In genomic region chr2:154577744-154578067, GRCm38 (mm10) we compare ENCODE assay signal across 23 mouse cellular contexts. TPM values are rescaled to one million over a fixed set of nuclear protein-coding genes. Genes with fewer than 3 reads are reported as not detected.
DNase-seq lines count a peak whose midpoint lies in the region; ATAC-seq and TF ChIP-seq lines count a peak whose summit lies in the region.
"Had no signal": no experiment of that assay in that cellular context is flagged by ENCODE, and none has a peak within 500 bp of the region (broad histone marks: within the 10 kb centered on the region; RNA-seq: fewer than 3 reads in every experiment).

No protein-coding gene starts in this region.

- H3K27me3 ChIP-seq in forebrain, embryonic 11.5 days (ENCODE audit: control insufficient read depth, insufficient read depth, low read length): no peaks in the 10 kb centered on the region
- H3K27me3 ChIP-seq in forebrain, postnatal 0 days (ENCODE audit: insufficient read depth, low read length): no peaks in the 10 kb centered on the region
- no peaks in the 10 kb centered on the region for H3K27me3 ChIP-seq in thymus, adult 2 months (ENCODE audit: control insufficient read depth, insufficient read depth, low read length)
- H3K27me3 ChIP-seq in hindbrain, embryonic 16.5 days (replicated peaks; ENCODE audit: control insufficient read depth, insufficient read depth, low read length): no peaks in the 10 kb centered on the region
- no peaks in the 10 kb centered on the region for H3K27me3 ChIP-seq in neural tube, embryonic 15.5 days (replicated peaks)
- H3K27me3 ChIP-seq: embryonic facial prominence, embryonic 15.5 days; intestine, embryonic 15.5 days; liver, embryonic 12.5 days; Patski had no signal

- no peaks in the 10 kb centered on the region for H3K36me3 ChIP-seq in forebrain, embryonic 11.5 days (ENCODE audit: control insufficient read depth, insufficient read depth, low read length)
- no peaks in the 10 kb centered on the region for H3K36me3 ChIP-seq in forebrain, postnatal 0 days (ENCODE audit: insufficient read depth)
- H3K36me3 ChIP-seq in thymus, adult 2 months (ENCODE audit: control insufficient read depth, insufficient read depth, low read length): no peaks in the 10 kb centered on the region
- no peaks in the 10 kb centered on the region for H3K36me3 ChIP-seq in hindbrain, embryonic 16.5 days (ENCODE audit: control insufficient read depth, insufficient read depth, low read length)
- H3K36me3 ChIP-seq in neural tube, embryonic 15.5 days: no peaks in the 10 kb centered on the region
- H3K36me3 ChIP-seq: embryonic facial prominence, embryonic 15.5 days; intestine, embryonic 15.5 days; liver, embryonic 12.5 days had no signal

- H3K9me3 ChIP-seq in forebrain, embryonic 11.5 days (ENCODE audit: control insufficient read depth, low read length): no peaks in the 10 kb centered on the region
- H3K9me3 ChIP-seq in forebrain, postnatal 0 days (ENCODE audit: low read length): no peaks in the 10 kb centered on the region
- H3K9me3 ChIP-seq in hindbrain, embryonic 16.5 days (ENCODE audit: control insufficient read depth, low read length): no peaks in the 10 kb centered on the region
- H3K9me3 ChIP-seq in neural tube, embryonic 15.5 days (replicated peaks): no peaks in the 10 kb centered on the region
- H3K9me3 ChIP-seq: embryonic facial prominence, embryonic 15.5 days; intestine, embryonic 15.5 days; liver, embryonic 12.5 days had no signal

- ATAC-seq in forebrain, embryonic 11.5 days (replicated peaks; ENCODE audit: low FRiP score): peak; percentile 44; the same call in 1 of the 2 replicates
- no peak for ATAC-seq in forebrain, postnatal 0 days
- ATAC-seq in hindbrain, embryonic 16.5 days: 0 out of 2 replicates have a peak, but pooled peaks have one; percentile 20
- ATAC-seq in neural tube, embryonic 15.5 days (ENCODE audit: low FRiP score): no peak
- ATAC-seq: activated CD4-positive, CD25-positive, alpha-beta regulatory T cell, adult 4 months; intestine, embryonic 15.5 days; liver, embryonic 12.5 days; Patski had no signal

- WGBS in forebrain, embryonic 11.5 days: 55% methylated on average over 6 of the region's 6 CpGs
- 68% methylated on average over 6 of the region's 6 CpGs for WGBS in forebrain, postnatal 0 days
- 95% methylated on average over 6 of the region's 6 CpGs for WGBS in thymus, adult 2 months
- 49% methylated on average over 6 of the region's 6 CpGs for WGBS in hindbrain, embryonic 16.5 days
- 55% methylated on average over 6 of the region's 6 CpGs for WGBS in neural tube, embryonic 15.5 days

- TF ChIP-seq POLR2A in thymus, adult 2 months (IDR thresholded peaks at IDR 0.05; ENCODE audit: control insufficient read depth, extremely low read depth, insufficient read depth, low read length, poor library complexity): no peak

- H3K4me2 ChIP-seq in forebrain, embryonic 11.5 days (ENCODE audit: low read depth, low read length, severe bottlenecking): no peak overlapping the region
- H3K4me2 ChIP-seq in forebrain, postnatal 0 days (ENCODE audit: low read depth): no peak overlapping the region
- H3K4me2 ChIP-seq in hindbrain, embryonic 16.5 days (ENCODE audit: low read length): no peak overlapping the region
- no peak overlapping the region for H3K4me2 ChIP-seq in neural tube, embryonic 15.5 days
- H3K4me2 ChIP-seq: embryonic facial prominence, embryonic 15.5 days; intestine, embryonic 15.5 days; liver, embryonic 12.5 days; lung, embryonic 14.5 days had no signal

- no peak overlapping the region for H3K4me3 ChIP-seq in forebrain, embryonic 11.5 days (ENCODE audit: low read depth, low read length)
- H3K4me3 ChIP-seq in forebrain, postnatal 0 days (ENCODE audit: low read depth, low read length): no peak overlapping the region
- H3K4me3 ChIP-seq in thymus, adult 2 months (ENCODE audit: control insufficient read depth, insufficient read depth, low read length): no peak overlapping the region
- no peak overlapping the region for H3K4me3 ChIP-seq in hindbrain, embryonic 16.5 days (ENCODE audit: low read length)
- H3K4me3 ChIP-seq in neural tube, embryonic 15.5 days (replicated peaks): no peak overlapping the region
- H3K4me3 ChIP-seq: embryonic facial prominence, embryonic 15.5 days; intestine, embryonic 15.5 days; liver, embryonic 12.5 days had no signal

- peaks cover 8% of the 10 kb centered on the region for H3K4me1 ChIP-seq in forebrain, embryonic 11.5 days (replicated peaks; ENCODE audit: control insufficient read depth, insufficient read depth, low read length)
- no peaks in the 10 kb centered on the region for H3K4me1 ChIP-seq in forebrain, postnatal 0 days (ENCODE audit: insufficient read depth)
- peaks cover 20% of the 10 kb centered on the region for H3K4me1 ChIP-seq in thymus, adult 2 months (replicated peaks; ENCODE audit: control insufficient read depth, insufficient read depth, low read length)
- peaks cover 8% of the 10 kb centered on the region for H3K4me1 ChIP-seq in hindbrain, embryonic 16.5 days (ENCODE audit: control insufficient read depth, insufficient read depth, low read depth, low read length)
- H3K4me1 ChIP-seq in neural tube, embryonic 15.5 days: peaks cover 11% of the 10 kb centered on the region
- H3K4me1 ChIP-seq: embryonic facial prominence, embryonic 15.5 days; intestine, embryonic 15.5 days had no signal

- TF ChIP-seq CTCF in forebrain, postnatal 0 days (IDR thresholded peaks at IDR 0.05; ENCODE audit: low read depth): no peak
- TF ChIP-seq CTCF in thymus, adult 2 months (IDR thresholded peaks at IDR 0.05; ENCODE audit: borderline replicate concordance, control insufficient read depth, extremely low read depth, insufficient read depth, low read length, poor library complexity): no peak

- H3K27ac ChIP-seq in forebrain, embryonic 11.5 days (ENCODE audit: low read depth, low read length): no peak overlapping the region
- no peak overlapping the region for H3K27ac ChIP-seq in forebrain, postnatal 0 days (ENCODE audit: low read depth, low read length)
- H3K27ac ChIP-seq in thymus, adult 2 months (ENCODE audit: control insufficient read depth, insufficient read depth, low read length): peak overlapping the region; percentile 6; the same call in 1 of the 2 replicates
- H3K27ac ChIP-seq in hindbrain, embryonic 16.5 days (ENCODE audit: low read depth, low read length): no peak overlapping the region
- H3K27ac ChIP-seq in neural tube, embryonic 15.5 days (replicated peaks): 0 out of 2 replicates have a peak overlapping the region, but pooled peaks have one; percentile 9
- H3K27ac ChIP-seq: embryonic facial prominence, embryonic 15.5 days; intestine, embryonic 15.5 days; kidney, postnatal 0 days; liver, embryonic 12.5 days; macrophage had no signal

- H3K9ac ChIP-seq in forebrain, embryonic 11.5 days (ENCODE audit: low read length): no peak overlapping the region
- H3K9ac ChIP-seq in forebrain, postnatal 0 days: no peak overlapping the region
- no peak overlapping the region; the same call in 1 of the 2 replicates for H3K9ac ChIP-seq in hindbrain, embryonic 16.5 days (ENCODE audit: low read depth, low read length)
- H3K9ac ChIP-seq in neural tube, embryonic 15.5 days (replicated peaks): no peak overlapping the region
- H3K9ac ChIP-seq: embryonic facial prominence, embryonic 15.5 days; intestine, embryonic 15.5 days; liver, embryonic 12.5 days; lung, embryonic 14.5 days had no signal

- DNase-seq in forebrain, embryonic 11.5 days (ENCODE audit: low spot score): no peak
- no peak for DNase-seq in forebrain, postnatal 0 days
- no peak for DNase-seq in thymus, adult 2 months
- DNase-seq in thymus, postnatal 36 days: no peak
- DNase-seq in frontal cortex, postnatal 10 days (ENCODE audit: low spot score in 2 of 2): no peak
- no peak for DNase-seq in embryo, embryonic 10 days (ENCODE audit: low spot score)
- DNase-seq: cerebellum, adult 11-12 months; cerebellum, postnatal 25 days; gastrocnemius, postnatal 36 days; lung, embryonic 14.5 days had no signal

RNA-seq across cellular contexts. Expression of gene E2f1, which starts 8.0 kb away (rescaled TPM):
- polyA plus RNA-seq in forebrain, embryonic 11.5 days (2014; fragmentation: Nextera tagmentation; extraction: Ambion mirVana): 17.6 and 18.6 TPM in 2 replicates
- 2.8 and 3.0 TPM in 2 replicates for total RNA-seq in forebrain, postnatal 0 days (2014; rRNA removed)
- polyA plus RNA-seq in forebrain, postnatal 0 days (2015; fragmentation: Nextera tagmentation; extraction: Ambion mirVana): 4.7 and 4.9 TPM in 2 replicates
- 34.0 and 50.3 TPM in 2 replicates for polyA plus RNA-seq in thymus, adult 2 months (2012; rRNA removed)
- polyA plus RNA-seq in hindbrain, embryonic 16.5 days (2015; fragmentation: Nextera tagmentation; extraction: Ambion mirVana): 5.0 and 8.0 TPM in 2 replicates
- polyA plus RNA-seq in neural tube, embryonic 15.5 days (2015; fragmentation: Nextera tagmentation; extraction: Ambion mirVana): 3.4 and 7.4 TPM in 2 replicates

RNA-seq across cellular contexts. Expression of gene Necab3, which starts 19.0 kb away (rescaled TPM):
- polyA plus RNA-seq in forebrain, embryonic 11.5 days (2014; fragmentation: Nextera tagmentation; extraction: Ambion mirVana): 5.5 and 7.6 TPM in 2 replicates
- total RNA-seq in forebrain, postnatal 0 days (2014; rRNA removed): 14.5 and 16.3 TPM in 2 replicates
- polyA plus RNA-seq in forebrain, postnatal 0 days (2015; fragmentation: Nextera tagmentation; extraction: Ambion mirVana): 14.7 and 17.2 TPM in 2 replicates
- 14.8 and 15.7 TPM in 2 replicates for polyA plus RNA-seq in thymus, adult 2 months (2012; rRNA removed)
- polyA plus RNA-seq in hindbrain, embryonic 16.5 days (2015; fragmentation: Nextera tagmentation; extraction: Ambion mirVana): 21.6 and 25.7 TPM in 2 replicates
- polyA plus RNA-seq in neural tube, embryonic 15.5 days (2015; fragmentation: Nextera tagmentation; extraction: Ambion mirVana): 16.0 and 19.6 TPM in 2 replicates
- total RNA-seq: monocyte, adult 5-6 weeks had no signal

RNA-seq across cellular contexts. Expression of gene Pxmp4, which starts 25.8 kb away (rescaled TPM):
- 10.0 and 10.6 TPM in 2 replicates for polyA plus RNA-seq in forebrain, embryonic 11.5 days (2014; fragmentation: Nextera tagmentation; extraction: Ambion mirVana)
- total RNA-seq in forebrain, postnatal 0 days (2014; rRNA removed): 13.2 and 15.0 TPM in 2 replicates
- polyA plus RNA-seq in forebrain, postnatal 0 days (2015; fragmentation: Nextera tagmentation; extraction: Ambion mirVana): 16.6 and 17.9 TPM in 2 replicates
- polyA plus RNA-seq in thymus, adult 2 months (2012; rRNA removed): 70.7 and 71.7 TPM in 2 replicates
- 18.7 and 20.6 TPM in 2 replicates for polyA plus RNA-seq in hindbrain, embryonic 16.5 days (2015; fragmentation: Nextera tagmentation; extraction: Ambion mirVana)
- 18.1 and 22.9 TPM in 2 replicates for polyA plus RNA-seq in neural tube, embryonic 15.5 days (2015; fragmentation: Nextera tagmentation; extraction: Ambion mirVana)

RNA-seq across cellular contexts. Expression of gene Actl10, which starts 26.1 kb away (rescaled TPM):
- 0.41 and 0.77 TPM in 2 replicates for polyA plus RNA-seq in forebrain, embryonic 11.5 days (2014; fragmentation: Nextera tagmentation; extraction: Ambion mirVana)
- total RNA-seq in forebrain, postnatal 0 days (2014; rRNA removed): 0.15 and 0.48 TPM in 2 replicates
- polyA plus RNA-seq in forebrain, postnatal 0 days (2015; fragmentation: Nextera tagmentation; extraction: Ambion mirVana): 0.13 TPM in 1 of 2 replicates, not detected in the other
- 0.11 and 0.47 TPM in 2 replicates for polyA plus RNA-seq in thymus, adult 2 months (2012; rRNA removed)
- 0.47 and 0.50 TPM in 2 replicates for polyA plus RNA-seq in hindbrain, embryonic 16.5 days (2015; fragmentation: Nextera tagmentation; extraction: Ambion mirVana)
- 0.31 and 0.63 TPM in 2 replicates for polyA plus RNA-seq in neural tube, embryonic 15.5 days (2015; fragmentation: Nextera tagmentation; extraction: Ambion mirVana)
- total RNA-seq: adrenal gland, postnatal 14 days; gastrocnemius, postnatal 36 days; heart, postnatal 25 days; layer of hippocampus, adult 18-20 months; monocyte, adult 5-6 weeks had no signal
- polyA plus RNA-seq: activated CD4-positive, CD25-positive, alpha-beta regulatory T cell, adult 4 months; kidney, postnatal 0 days; macrophage; Patski had no signal

RNA-seq across cellular contexts. Expression of gene 1700003F12Rik, which starts 30.8 kb away (rescaled TPM):
- polyA plus RNA-seq in forebrain, embryonic 11.5 days (2014; fragmentation: Nextera tagmentation; extraction: Ambion mirVana): 2.3 and 4.5 TPM in 2 replicates
- 1.7 and 6.4 TPM in 2 replicates for total RNA-seq in forebrain, postnatal 0 days (2014; rRNA removed)
- polyA plus RNA-seq in forebrain, postnatal 0 days (2015; fragmentation: Nextera tagmentation; extraction: Ambion mirVana): 2.8 and 3.2 TPM in 2 replicates
- polyA plus RNA-seq in thymus, adult 2 months (2012; rRNA removed): 2.0 and 3.3 TPM in 2 replicates
- polyA plus RNA-seq in hindbrain, embryonic 16.5 days (2015; fragmentation: Nextera tagmentation; extraction: Ambion mirVana): 2.4 and 2.5 TPM in 2 replicates
- polyA plus RNA-seq in neural tube, embryonic 15.5 days (2015; fragmentation: Nextera tagmentation; extraction: Ambion mirVana): 1.3 and 1.9 TPM in 2 replicates
- total RNA-seq: adrenal gland, postnatal 14 days; gastrocnemius, postnatal 36 days; heart, postnatal 25 days; monocyte, adult 5-6 weeks had no signal
- polyA plus RNA-seq: activated CD4-positive, CD25-positive, alpha-beta regulatory T cell, adult 4 months had no signal

Comparison
In these comparisons a context has a peak if more than half of its experiments do, and no peak if none do; other contexts are left out.
1. ATAC-seq: peak in forebrain, embryonic 11.5 days (single experiment) and hindbrain, embryonic 16.5 days (single experiment); none in forebrain, postnatal 0 days (single experiment) and neural tube, embryonic 15.5 days (single experiment).
2. H3K27ac ChIP-seq: peak in thymus, adult 2 months (single experiment) and neural tube, embryonic 15.5 days (single experiment); none in forebrain, embryonic 11.5 days (single experiment), forebrain, postnatal 0 days (single experiment) and hindbrain, embryonic 16.5 days (single experiment).